Mouse (Mus musculus): Measurements from ENCODE around the gene Zfp976.
"Not testable (repeated sequence)": the region's sequence is repeated elsewhere in the genome, so short reads cannot be mapped to it uniquely, and the experiment has no call there.

The Zfp976 gene

GRCm38 (mm10) chr7:42642152-42643115 lies at the start of gene Zfp976:
Gene Zfp976 (minus strand): TSS chr7:42642588.
- peak; percentile 78 for DNase-seq

GRCm38 (mm10) chr7:42680081-42680480 lies 37.7 kb upstream of the Zfp976 start:
- not testable (repeated sequence) for DNase-seq

- not testable (repeated sequence) for DNase-seq
Measured at GRCm38 (mm10) chr7:42679646-42680045, 37.3 kb upstream of the Zfp976 start.

DNA sequence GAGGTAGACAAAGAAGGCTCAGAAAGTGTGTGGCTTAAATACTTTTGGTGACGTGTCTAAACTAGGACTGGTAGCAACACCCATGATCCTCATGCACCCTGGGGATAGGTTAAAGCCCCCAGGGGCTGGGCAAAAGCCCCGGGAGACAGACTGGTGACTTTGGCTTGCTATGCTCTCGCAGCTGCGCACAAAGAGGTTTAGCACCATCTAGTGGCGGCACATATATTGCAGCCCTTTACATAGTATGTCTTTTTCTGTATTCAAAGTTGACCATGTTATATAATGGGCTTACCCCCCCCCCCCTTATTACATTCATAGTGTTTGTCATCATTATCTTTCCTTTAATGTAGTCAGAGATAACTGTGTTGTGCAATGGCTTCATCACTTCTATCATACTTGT lies 17.8 kb upstream of the Zfp976 start:
- not testable (repeated sequence) for DNase-seq

GRCm38 (mm10) chr7:42655211-42655610 lies 12.8 kb upstream of the Zfp976 start:
- DNase-seq, result not testable (repeated sequence)

- peak; percentile 9 for DNase-seq
Measured at GRCm38 (mm10) chr7:42643120-42643620, 782 bp upstream of the Zfp976 start.

DNA sequence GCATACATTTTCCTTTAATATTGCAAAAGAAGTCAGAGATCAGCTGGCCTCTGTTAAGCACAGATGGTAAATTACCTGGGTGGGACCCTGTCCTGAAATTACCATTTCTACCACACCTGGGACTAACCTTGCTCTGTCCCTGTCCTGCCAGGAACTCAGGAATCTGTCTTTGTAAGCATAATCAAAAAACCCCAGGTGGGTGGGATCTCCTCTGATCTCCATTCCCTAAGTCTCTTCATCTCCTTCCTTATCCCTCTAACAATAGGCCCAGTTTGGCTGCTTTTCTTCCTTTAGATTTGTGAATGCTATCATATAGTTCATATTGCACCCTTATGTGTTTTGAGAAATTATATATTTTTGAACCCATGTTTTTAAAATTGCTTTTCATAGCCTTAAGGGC lies 11.4 kb downstream of the Zfp976 start:
- not testable (repeated sequence) for DNase-seq

GRCm38 (mm10) chr7:42595666-42596065 lies 46.7 kb downstream of the Zfp976 start:
- not testable (repeated sequence) for DNase-seq

DNA sequence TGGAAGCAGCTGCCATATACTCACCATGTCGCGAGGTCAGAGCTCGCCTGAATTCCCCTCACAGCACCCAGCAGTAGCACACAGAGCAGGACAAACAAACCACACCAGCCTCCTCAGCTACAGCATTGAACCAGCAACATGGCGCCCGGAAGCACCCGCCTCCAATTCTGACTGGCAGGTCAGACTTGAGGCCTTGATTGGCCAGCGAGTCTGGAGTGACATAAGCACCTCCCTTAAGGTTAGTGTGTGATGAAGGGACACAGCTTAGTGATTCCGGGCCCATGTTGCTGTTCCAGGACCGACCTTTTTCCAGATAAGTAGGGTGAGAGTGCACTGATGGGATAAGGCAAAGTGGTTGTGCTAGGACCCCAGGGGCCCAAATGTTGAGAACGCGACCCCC lies 50.0 kb downstream of the Zfp976 start, which contains the start of gene Zfp977:
Gene Zfp977 (minus strand): TSS at position 135 of the 400 bp plus-strand sequence.
- DNase-seq, result not testable (repeated sequence)

- DNase-seq, result not testable (repeated sequence)
Measured at GRCm38 (mm10) chr7:42591311-42591710, 51.1 kb downstream of the Zfp976 start.

- no peak for DNase-seq
Measured at GRCm38 (mm10) chr7:42578488-42578887, 63.9 kb downstream of the Zfp976 start, which contains the start of gene Gm21028. Gene Gm21028 (minus strand): TSS chr7:42578588.

Measured in lung, postnatal 10 days (tissue).